Mouse (Mus musculus) liver, embryonic 11.5 days (tissue): ENCODE results near the gene Cyp24a1. TPM values are rescaled to one million over a fixed set of nuclear protein-coding genes. Genes with fewer than 3 reads are reported as not detected.
A peak's percentile ranks its signal among the peaks of the same experiment; 100 is the strongest.
"Not testable (repeated sequence)": the region's sequence is repeated elsewhere in the genome, so short reads cannot be mapped to it uniquely, and the experiment has no call there.

ENCODE experiments used
- ATAC-seq: fragments of 200-750 bp; cut with Nextera tagmentation; replicated peaks from 2 replicates; pipeline ENCODE4 v1.8.0; 2017; ENCODE audit warnings: moderate number of reproducible peaks, mild to moderate bottlenecking, moderate TSS enrichment, moderate library complexity; ENCODE audit not compliant: low FRiP score
- DNase-seq: peaks from one replicate; pipeline ENCODE4 v3.0.0-alpha.2; 2017; ENCODE audit warnings: low spot score
- H3K27ac ChIP-seq: fragments of 300-500 bp; sonication (generic); 2 replicates; pipeline ENCODE4 v1.5.1; 2014; ENCODE audit warnings: mild to moderate bottlenecking, low read depth, low read length, control low read depth
- H3K27me3 ChIP-seq: fragments of 300-500 bp; sonication (generic); replicated peaks from 2 replicates; pipeline ENCODE4 v1.6.1; 2014; ENCODE audit warnings: low read length, mixed read lengths; ENCODE audit not compliant: control insufficient read depth, insufficient read depth
- H3K36me3 ChIP-seq: fragments of 300-500 bp; sonication (generic); 2 replicates; pipeline ENCODE4 v1.6.1; 2014; ENCODE audit warnings: mild to moderate bottlenecking, low read length, moderate library complexity, mixed read lengths; ENCODE audit not compliant: control insufficient read depth, insufficient read depth
- H3K4me1 ChIP-seq: fragments of 300-500 bp; sonication (generic); replicated peaks from 2 replicates; pipeline ENCODE4 v1.6.1; 2014; ENCODE audit warnings: low read length, mixed read lengths; ENCODE audit not compliant: control insufficient read depth, insufficient read depth
- H3K4me2 ChIP-seq: fragments of 300-500 bp; sonication (generic); 2 replicates; pipeline ENCODE4 v1.6.1; 2014; ENCODE audit warnings: mild to moderate bottlenecking, control low read depth, moderate library complexity
- H3K4me3 ChIP-seq: fragments of 300-500 bp; sonication (generic); 2 replicates; pipeline ENCODE4 v1.5.1; 2014; ENCODE audit warnings: low read depth, low read length, control low read depth
- H3K9ac ChIP-seq: fragments of 300-500 bp; sonication (generic); 2 replicates; pipeline ENCODE4 v1.6.1; 2014; ENCODE audit warnings: low read depth, low read length, control low read depth
- H3K9me3 ChIP-seq: fragments of 300-500 bp; sonication (generic); 2 replicates; pipeline ENCODE4 v1.6.1; 2016; ENCODE audit warnings: low read length, inconsistent platforms, mixed read lengths; ENCODE audit not compliant: control insufficient read depth
- WGBS: fragments of 180-500 bp; shearing (Covaris S2); extraction: QIAGEN DNeasy Blood & Tissue Kit; methylation state at CpG from one replicate; pipeline ENCODE4 v1.1.7; 2014; 5-methylcytosine and 5-hydroxymethylcytosine counted together
- polyA plus RNA-seq: library from polyadenylated mRNA; unstranded; fragments of >200 nt; fragmentation: Nextera tagmentation; extraction: Ambion mirVana; gene quantifications from 2 replicates; pipeline ENCODE4 v1.2.1, GENCODE M21; 2014

Gene Cyp24a1
- polyA plus RNA-seq, 1 experiment from 2014 or later = not detected

- Histone ChIP-seq H3K4me3 (no peak overlapping the region), H3K36me3 (no peaks in the 10 kb centered on the region), H3K4me1 (no peaks in the 10 kb centered on the region), H3K9ac (no peak overlapping the region), H3K4me2 (no peak overlapping the region), H3K9me3 (no peaks in the 10 kb centered on the region), H3K27ac (no peak overlapping the region), H3K27me3 (no peaks in the 10 kb centered on the region)
- WGBS = 48% methylated on average over 4 of the region's 4 CpGs
- DNase-seq = no peak
- no peak for ATAC-seq
Measured at GRCm38 (mm10) chr2:170464817-170465216, 32.1 kb downstream of the Cyp24a1 start.

- H3K9me3 ChIP-seq = no peaks in the 10 kb centered on the region
Measured at GRCm38 (mm10) chr2:170461652-170462051, 35.3 kb downstream of the Cyp24a1 start.

GRCm38 (mm10) chr2:170459805-170460204 is 37.1 kb downstream of the Cyp24a1 start:
- Histone ChIP-seq H3K4me3 (no peak overlapping the region), H3K9me3 (no peaks in the 10 kb centered on the region), H3K27ac (no peak overlapping the region), H3K4me2 (no peak overlapping the region), H3K9ac (no peak overlapping the region), H3K36me3 (no peaks in the 10 kb centered on the region), H3K27me3 (no peaks in the 10 kb centered on the region), H3K4me1 (no peaks in the 10 kb centered on the region)
- peak; percentile 61 for ATAC-seq
- no peak for DNase-seq
- 49% methylated on average over 9 of the region's 9 CpGs for WGBS

More at GRCm38 (mm10) chr2:170461652-170462051, 35.3 kb downstream of the Cyp24a1 start:
- no peak for DNase-seq
- Histone ChIP-seq H3K27me3 (no peaks in the 10 kb centered on the region), H3K9ac (no peak overlapping the region), H3K4me3 (no peak overlapping the region), H3K36me3 (no peaks in the 10 kb centered on the region), H3K4me1 (no peaks in the 10 kb centered on the region), H3K27ac (no peak overlapping the region), H3K4me2 (no peak overlapping the region)
- WGBS = 70% methylated on average over 7 of the region's 7 CpGs
- no peak for ATAC-seq

- Histone ChIP-seq H3K9me3 (no peaks in the 10 kb centered on the region), H3K27me3 (no peaks in the 10 kb centered on the region), H3K4me1 (no peaks in the 10 kb centered on the region), H3K4me3 (no peak overlapping the region), H3K27ac (no peak overlapping the region), H3K36me3 (no peaks in the 10 kb centered on the region), H3K9ac (no peak overlapping the region), H3K4me2 (no peak overlapping the region)
- ATAC-seq (no peak), DNase-seq (no peak)
- WGBS = 68% methylated on average over 10 of the region's 10 CpGs
Measured at GRCm38 (mm10) chr2:170459183-170459582, 37.8 kb downstream of the Cyp24a1 start.

GRCm38 (mm10) chr2:170453809-170454208 is 43.1 kb downstream of the Cyp24a1 start:
- DNase-seq, H3K27me3 ChIP-seq, H3K4me1 ChIP-seq, H3K4me3 ChIP-seq, H3K9me3 ChIP-seq, H3K36me3 ChIP-seq, H3K27ac ChIP-seq, H3K4me2 ChIP-seq, ATAC-seq, H3K9ac ChIP-seq: not testable (repeated sequence)
- WGBS = 48% methylated on average over 3 of the region's 4 CpGs

GRCm38 (mm10) chr2:170450933-170451332 is 46.0 kb downstream of the Cyp24a1 start:
- Histone ChIP-seq H3K27me3 (no peaks in the 10 kb centered on the region; the same call in 1 of the 2 replicates), H3K4me3 (no peak overlapping the region), H3K36me3 (no peaks in the 10 kb centered on the region), H3K27ac (no peak overlapping the region), H3K9ac (no peak overlapping the region), H3K4me2 (no peak overlapping the region), H3K9me3 (no peaks in the 10 kb centered on the region), H3K4me1 (no peaks in the 10 kb centered on the region)
- WGBS = 9% methylated on average over 9 of the region's 9 CpGs
- ATAC-seq = peak; percentile 62
- peak; percentile 78 for DNase-seq

GRCm38 (mm10) chr2:170447651-170448050 is 49.3 kb downstream of the Cyp24a1 start:
- Histone ChIP-seq H3K9ac (no peak overlapping the region), H3K4me3 (no peak overlapping the region), H3K27me3 (no peaks in the 10 kb centered on the region; the same call in 1 of the 2 replicates), H3K36me3 (no peaks in the 10 kb centered on the region), H3K9me3 (no peaks in the 10 kb centered on the region), H3K4me1 (no peaks in the 10 kb centered on the region), H3K27ac (no peak overlapping the region), H3K4me2 (no peak overlapping the region)
- DNase-seq = no peak
- ATAC-seq = no peak
- 68% methylated on average over 10 of the region's 10 CpGs for WGBS

GRCm38 (mm10) chr2:170446843-170447383 is 50.0 kb downstream of the Cyp24a1 start:
- H3K36me3 ChIP-seq = no peaks in the 10 kb centered on the region
- H3K9me3 ChIP-seq = no peaks in the 10 kb centered on the region
- H3K9ac ChIP-seq = no peak overlapping the region
- no peaks in the 10 kb centered on the region; the same call in 1 of the 2 replicates for H3K27me3 ChIP-seq
- no peak overlapping the region for H3K27ac ChIP-seq
- ATAC-seq = no peak
- no peak for DNase-seq
- H3K4me3 ChIP-seq = no peak overlapping the region
- no peaks in the 10 kb centered on the region for H3K4me1 ChIP-seq
- H3K4me2 ChIP-seq = no peak overlapping the region
- 85% methylated on average over 5 of the region's 5 CpGs for WGBS

- Histone ChIP-seq H3K4me2 (no peak overlapping the region), H3K9ac (no peak overlapping the region), H3K27ac (no peak overlapping the region), H3K9me3 (no peaks in the 10 kb centered on the region), H3K27me3 (peaks cover 1% of the 10 kb centered on the region; the same call in 1 of the 2 replicates), H3K4me1 (no peaks in the 10 kb centered on the region), H3K36me3 (no peaks in the 10 kb centered on the region), H3K4me3 (no peak overlapping the region)
- 82% methylated on average over 5 of the region's 5 CpGs for WGBS
- ATAC-seq (no peak), DNase-seq (no peak)
Measured at GRCm38 (mm10) chr2:170445861-170446260, 51.1 kb downstream of the Cyp24a1 start.
